Mouse (Mus musculus) retina, postnatal 1 day (tissue): ENCODE measurements around the gene Kif2a.
"Not testable (repeated sequence)": the region's sequence is repeated elsewhere in the genome, so short reads cannot be mapped to it uniquely, and the experiment has no call there.

ENCODE experiments used
- DNase-seq: peaks from one replicate; pipeline ENCODE4 v3.0.0-alpha.2; 2012

The Kif2a gene

DNA sequence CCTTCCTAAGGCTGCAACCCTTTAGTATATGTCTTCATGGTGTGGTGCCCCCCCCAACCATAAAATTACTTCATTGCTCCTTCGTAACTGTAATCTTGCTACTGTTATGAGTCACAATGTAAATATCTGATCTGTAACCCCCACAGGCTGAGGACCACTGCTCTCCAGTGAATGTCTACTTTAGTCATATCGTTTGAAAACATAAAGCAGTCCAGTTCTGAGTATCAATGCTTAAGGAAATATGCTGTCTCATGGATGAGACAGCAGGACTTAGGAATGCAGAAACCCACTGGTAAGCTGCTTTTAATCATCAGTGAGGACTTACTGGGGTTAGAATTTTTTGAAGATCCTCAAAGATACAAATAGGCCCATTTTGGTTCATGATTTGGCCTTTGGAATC, 2.5 kb downstream of the Kif2a start:
- no peak for DNase-seq

DNA sequence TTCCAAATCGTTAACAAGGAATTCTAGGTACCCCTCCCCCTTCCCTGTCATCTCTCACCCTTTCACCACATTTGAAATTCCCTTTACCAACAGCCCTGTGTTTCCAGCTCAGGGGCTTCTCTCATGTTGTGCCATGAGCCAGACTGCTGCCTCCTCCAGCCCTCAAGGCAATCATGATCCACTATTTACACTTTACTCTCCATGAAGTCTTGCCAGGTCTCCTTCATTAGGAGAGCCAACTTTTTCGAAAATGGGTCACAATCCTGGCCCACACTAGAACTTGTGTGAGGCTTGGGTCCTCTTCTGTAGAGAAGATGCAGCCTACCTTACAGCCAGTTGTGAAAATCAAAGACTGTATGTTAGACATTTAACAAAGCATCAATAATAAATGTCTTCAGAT, 8.0 kb downstream of the Kif2a start:
- DNase-seq: no peak

DNA sequence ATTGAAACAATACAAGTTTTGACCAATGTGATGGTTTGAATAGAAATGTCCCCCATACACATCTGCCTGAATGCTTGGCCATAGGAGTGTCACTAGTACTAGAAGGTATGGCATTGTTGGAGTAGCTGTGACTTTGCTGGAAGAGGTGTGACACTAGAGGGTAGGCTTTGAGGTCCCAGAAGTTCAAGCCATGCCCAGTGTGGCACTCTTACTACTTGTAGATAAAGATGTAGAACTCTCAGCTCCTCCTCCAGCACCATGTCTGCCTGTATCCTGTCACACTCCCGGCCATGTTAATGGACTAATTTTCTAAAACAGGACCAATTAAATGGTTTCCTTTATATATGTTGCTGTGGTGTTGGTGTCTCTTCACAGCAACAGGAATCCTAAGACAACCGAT, 10.3 kb downstream of the Kif2a start:
- DNase-seq: no peak

DNA sequence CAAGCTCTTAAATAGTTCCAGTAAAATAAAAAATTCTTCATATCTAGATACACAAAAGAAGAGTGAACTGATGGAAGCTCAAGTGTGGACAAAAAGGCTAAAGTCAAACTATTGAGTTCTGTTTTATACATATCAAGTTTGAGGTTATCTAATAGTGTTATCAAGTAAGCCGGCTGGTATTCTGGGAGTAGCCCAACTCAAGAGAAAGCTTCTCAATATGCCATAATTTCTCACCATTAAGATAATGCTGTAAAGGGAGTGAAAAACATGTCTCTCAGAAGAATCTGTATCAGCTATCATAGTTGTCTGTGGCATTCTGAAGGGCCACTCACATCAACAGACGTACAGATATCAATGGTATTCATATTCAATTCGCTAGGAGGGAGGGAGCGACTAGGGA, 13.8 kb downstream of the Kif2a start:
- DNase-seq: no peak

DNA sequence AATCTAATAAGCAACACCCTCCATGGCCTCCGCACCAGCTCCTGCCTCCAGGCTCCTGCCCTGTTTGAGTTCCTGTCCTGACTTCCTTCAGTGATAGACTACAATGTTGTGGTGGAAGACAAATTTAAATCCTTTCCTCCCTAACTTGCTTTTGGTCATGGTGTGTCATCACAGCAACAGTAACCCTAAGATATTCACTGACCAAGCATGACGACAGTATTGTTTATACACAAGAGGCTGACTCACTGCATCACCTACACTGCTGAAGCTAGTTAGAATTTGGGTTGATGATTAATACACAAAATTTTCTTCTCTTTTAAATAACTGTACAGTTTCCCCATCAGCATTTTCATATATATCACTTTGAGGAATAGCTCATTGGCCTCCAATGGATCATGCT, 18.7 kb downstream of the Kif2a start:
- no peak for DNase-seq

DNA sequence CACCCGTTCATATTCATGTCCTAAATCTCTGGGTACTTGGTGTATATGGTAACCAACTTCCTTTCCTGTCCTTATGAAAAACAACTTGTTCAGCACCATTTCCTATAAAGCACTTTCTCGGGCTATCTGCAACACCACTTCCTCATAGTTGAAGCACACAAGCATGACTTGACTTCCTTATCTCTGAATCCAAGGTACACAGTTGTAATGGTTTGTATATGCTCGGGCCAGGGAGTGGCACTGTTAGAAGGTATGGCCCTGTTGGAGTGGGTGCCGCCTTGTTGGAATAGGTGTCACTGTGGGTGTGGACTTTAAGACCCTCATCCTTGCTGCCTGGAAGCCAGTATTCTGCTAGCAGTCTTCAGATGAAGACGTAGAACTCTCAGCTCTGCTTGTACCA, 23.3 kb downstream of the Kif2a start:
- DNase-seq: no peak

DNA sequence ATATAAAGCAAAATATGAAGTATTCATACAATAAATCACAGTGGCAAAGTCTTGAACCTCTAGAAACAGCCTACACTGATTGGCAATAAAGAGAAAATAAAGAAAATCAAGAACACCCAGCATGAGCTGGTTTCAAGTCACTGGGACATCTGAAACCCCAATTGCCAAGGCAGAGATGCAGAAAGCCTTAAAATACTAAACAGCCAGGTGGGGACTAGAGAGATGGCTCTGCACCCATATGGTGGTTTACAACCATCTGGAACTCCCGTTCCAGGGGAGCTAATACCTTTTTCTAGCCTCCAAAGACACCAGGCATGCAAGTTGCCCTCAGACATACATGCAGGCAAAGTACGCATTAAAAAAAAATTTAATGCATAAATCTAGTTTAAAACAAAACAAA, 23.9 kb downstream of the Kif2a start:
- no peak for DNase-seq

DNA sequence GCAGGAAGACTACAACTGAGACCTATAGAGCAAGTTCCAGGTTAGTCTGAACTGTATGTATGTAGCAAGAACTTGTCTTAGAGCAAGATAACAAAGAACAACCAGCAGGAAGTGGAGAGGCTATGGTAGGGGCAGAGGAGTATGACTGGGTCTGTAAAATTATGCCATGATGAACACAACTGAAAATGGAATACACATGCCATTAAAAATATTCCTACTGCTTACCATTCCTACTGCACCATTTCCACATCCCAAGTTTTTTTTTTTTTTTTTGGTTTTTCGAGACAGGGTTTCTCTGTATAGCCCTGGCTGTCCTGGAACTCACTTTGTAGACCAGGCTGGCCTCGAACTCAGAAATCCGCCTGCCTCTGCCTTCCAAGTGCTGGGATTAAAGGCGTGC, 24.4 kb downstream of the Kif2a start:
- DNase-seq: not testable (repeated sequence)

DNA sequence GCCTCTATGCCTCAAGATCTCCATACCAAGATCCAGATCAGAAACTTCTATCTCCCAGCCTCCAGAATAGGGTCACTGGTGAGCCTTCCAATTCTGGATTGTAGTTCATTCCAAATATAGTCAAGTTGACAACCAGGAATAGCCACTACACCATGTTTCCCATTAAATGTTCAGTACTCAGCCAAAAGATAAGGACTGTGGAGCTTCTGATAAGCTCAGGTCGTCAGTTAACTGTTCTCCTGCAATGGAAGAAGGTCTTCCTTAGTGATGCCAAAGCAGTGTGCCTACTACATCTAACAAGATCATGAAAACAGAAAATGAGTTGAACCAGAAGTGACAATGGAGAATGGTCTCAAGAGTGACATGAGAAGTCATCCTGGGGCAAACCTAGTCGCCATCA, 25.0 kb downstream of the Kif2a start:
- DNase-seq: no peak

DNA sequence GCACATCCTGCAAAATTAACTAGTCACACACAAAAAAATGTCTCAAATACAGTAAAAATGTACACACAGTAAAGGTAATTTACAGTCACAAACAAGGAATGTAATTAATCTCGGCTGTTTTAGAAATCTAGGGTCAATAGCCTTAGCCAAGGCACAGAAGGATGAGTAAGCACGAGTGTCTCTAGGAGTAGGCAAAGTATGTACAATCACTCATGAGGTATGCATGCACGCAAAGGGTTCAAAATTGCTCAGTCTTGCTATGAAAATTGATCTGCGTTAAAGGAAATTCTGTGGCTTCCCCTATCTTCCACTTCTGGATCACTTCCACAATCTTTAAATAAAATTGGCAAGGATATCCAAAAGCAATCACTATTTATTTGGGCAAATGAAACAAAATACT, 60.4 kb downstream of the Kif2a start:
- DNase-seq: no peak

DNA sequence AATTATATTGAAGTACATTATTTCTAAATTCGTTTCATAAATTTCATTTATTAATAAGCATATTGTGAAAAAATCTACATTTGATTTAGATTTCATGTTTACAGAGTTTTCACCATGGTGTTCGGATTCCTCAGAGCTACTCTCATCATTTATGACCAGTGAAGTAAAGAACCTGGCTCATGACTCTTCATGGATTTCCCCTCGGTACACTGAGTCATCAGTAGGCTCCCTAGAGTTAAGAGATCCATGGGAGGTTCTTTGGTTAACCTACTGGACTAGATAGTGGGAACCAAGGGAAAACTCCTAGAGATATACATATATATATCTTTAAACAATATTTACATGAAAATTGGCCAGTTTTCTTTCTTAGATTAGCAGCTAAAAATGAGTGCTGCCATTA, 61.4 kb downstream of the Kif2a start:
- DNase-seq: no peak

DNA sequence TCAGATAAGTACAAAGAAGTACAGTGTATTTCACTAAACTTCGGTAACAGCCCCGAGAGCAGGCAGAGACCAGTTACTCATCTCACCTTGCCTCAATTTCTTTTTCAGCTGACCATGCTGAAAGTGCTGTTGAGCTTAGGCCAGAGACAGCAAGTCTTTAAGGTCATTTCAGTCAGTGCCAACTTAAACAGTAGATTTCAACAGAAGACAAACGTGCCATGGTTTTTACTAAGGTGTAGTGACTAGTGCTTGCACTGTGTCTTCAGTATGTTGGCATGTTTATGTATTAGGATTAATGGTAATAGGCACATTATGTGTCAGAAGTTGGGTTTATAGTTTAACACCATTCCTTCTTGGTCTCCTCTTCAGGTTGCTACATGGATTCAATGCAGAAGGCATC, 63.6 kb downstream of the Kif2a start:
- no peak for DNase-seq

DNA sequence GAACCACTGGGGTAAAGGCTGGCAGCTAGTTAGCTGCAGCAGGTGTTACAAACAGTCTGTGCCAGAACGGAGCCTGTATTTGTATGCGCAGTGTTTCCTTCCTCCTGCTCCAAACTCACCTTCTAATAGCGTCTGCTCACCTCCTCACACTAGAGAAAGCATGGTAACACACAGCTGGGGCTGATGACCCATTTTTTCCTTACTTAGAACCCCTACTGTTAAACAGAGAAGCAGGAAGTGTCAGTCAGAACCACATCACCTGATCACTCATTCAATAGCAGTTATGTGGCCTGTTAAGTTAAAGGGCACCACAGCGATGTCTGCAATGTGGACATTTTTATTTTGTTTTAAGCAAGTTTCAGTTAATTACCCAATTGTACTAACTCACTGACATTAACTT, 64.4 kb downstream of the Kif2a start:
- no peak for DNase-seq

DNA sequence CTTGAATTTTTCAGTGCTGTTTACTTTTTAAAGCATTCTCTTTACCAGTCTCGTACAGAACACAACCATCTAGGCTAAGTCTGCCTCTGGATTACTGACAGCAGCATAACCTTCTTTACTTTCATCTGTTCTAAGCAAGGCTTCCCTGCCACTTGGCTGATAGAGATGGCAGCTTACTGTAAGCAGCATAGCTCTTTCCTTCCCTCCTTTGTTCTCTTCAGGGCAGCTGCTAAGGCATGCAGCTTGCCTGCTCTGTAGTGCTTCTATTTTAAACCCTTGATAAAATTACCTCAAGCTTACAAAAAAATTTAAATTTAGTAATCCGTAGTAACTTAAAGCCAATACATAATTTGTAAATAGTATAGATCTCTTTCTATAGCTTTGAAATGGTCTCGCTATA, 67.0 kb downstream of the Kif2a start:
- no peak for DNase-seq

DNA sequence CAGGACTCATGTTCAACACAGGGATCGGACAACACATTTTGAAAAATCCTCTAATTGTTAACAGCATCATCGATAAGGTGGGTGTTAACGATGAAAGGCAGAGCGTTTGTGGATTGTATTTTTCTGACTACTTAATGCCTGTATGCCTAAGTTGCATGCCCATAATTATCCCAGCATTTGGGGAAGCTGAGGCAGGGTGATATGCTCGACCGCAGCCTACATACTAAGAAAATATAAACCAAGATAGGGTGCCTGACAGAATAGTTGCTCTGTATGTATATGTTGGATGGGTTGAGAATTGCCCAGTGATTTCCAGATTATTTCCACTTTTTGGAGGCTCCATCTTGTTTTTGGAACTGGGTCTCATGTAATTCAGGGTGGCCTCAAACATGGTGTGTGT, 74.3 kb downstream of the Kif2a start:
- no peak for DNase-seq

DNA sequence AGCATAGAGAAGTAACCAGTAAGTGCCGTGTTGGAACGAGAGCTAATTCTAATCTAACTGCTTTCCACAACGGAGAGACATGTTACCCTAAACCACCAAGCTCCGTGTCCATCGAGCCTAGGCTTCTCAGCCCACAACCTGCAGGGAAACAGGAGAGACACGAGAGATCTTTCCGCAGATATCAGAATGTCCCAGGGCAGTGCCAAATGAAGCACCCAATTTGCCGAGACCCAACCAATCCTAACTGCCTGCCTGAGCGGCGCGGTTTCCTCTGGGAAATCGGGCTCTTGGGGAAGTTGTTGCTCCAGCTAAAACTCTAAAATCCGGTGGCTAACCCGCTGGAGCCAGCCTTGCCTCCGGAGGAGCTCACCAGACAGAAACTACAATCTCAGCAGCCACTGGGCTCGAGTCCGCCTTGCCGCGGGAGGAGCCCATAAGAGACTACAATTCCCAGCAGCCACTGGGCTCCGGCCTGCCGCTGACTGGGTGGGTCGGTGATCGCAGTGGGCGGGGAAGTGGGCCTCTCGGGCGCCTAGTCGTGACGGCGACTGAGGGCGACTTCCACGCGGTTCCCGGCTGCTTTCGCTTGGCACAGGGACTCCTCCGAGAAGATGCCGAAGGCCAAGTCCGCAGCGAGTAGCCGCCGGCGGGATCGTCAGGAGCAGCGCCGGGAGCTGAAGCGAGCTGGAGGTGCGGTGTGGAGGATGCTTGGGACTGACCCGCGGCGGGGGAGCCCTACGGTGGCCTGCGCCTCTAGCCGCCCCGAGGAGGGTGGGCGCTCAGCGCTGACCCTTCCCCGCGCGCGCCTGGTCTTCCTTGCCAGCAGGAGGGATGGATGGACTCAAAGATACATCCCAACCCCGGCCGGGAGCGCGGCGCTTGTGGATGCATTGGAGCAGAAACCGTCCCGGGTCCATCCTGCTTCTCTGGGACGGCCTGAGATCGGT, 75.1 kb downstream of the Kif2a start, which contains the start of gene Dimt1:
Dimt1 (plus strand) TSS at position 534 of the 947 bp plus-strand sequence.
- peak; percentile 95 for DNase-seq

DNA sequence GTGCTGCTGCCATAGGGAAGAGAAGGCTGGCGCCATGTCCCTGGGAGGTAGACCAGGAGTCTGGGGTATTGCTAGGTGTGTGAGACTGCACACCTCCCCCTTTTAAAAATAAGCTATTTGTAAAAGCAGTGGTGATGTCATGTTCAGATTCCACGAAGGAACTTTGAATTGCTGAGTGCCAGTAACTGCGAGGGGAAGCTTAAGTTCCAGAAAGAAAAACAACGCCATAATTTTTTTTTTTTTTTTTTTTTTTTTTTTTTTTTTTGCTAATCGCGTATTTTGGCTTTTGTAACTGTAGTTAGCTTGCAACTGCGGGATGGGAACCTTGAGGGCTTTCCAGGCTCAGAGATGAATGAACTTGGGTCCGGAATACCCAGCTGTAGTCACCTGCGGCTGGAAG, 76.4 kb downstream of the Kif2a start:
- no peak for DNase-seq

DNA sequence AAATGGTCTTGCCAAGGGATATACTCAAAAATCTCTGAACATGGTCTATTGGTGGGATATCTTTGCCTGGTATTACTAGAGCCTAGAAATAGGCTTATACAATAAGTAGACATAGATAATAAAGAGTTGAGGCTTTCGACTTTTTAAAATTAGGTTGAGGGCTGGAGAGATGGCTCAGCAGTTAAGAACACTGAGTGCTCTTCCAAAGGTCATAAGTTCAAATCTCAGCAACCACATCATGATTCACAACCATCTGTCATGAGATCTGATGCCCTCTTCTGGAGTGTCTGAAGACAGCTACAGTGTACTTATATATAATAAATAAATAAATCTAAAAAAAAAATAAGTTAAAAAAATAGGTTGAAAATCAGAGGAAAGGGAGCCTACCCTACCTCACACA, 79.2 kb downstream of the Kif2a start:
- no peak for DNase-seq

DNA sequence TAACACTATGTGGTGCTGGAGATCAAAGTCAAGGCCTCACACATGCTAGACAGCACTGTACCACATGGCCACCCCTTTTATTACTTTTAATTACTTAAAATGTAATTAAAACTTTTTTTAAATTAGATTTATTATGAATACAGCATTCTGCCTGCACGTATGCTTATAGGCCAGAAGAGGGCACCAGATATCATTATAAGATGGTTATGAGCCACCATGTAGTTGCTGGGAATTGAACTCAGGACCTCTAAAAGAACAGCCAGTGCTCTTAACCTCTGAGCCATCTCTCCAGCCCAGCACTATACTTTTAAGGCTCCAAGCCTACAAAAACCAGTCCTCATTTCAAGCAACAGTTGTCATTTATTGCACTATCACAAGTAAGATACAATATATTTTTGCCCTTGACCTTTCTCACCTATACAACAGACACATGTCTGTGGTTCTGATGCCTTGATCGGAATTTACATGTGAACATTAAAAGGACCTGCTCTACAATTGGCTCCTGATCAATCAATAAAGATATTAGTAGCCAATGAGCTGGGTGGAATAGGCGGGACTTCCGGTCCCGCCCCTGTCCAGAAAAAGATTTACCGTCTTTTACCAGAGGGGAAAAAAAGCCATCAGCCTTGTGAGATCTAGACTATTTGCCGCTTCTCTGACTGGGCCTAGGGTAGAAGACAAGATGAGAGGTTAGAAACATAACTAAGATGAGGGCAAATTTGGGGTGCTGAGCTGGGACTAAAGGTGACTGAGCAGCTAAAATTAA, 80.5 kb downstream of the Kif2a start:
- DNase-seq: peak; percentile 41

DNA sequence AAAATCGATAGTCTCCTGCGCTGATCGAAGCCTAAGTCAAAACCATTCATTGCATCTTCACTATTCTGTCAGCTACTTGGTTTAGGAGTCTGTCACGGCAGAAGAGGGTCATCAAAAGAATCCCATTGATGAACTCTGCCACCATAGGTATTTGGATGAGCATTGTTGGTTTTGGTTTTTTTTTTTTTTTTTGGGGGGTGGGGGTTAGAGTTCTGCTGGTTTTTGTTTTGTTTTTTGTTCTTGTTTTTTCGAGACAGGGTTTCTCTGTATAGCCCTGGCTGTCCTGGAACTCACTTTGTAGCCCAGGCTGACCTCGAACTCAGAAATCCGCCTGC, 84.8 kb downstream of the Kif2a start:
- DNase-seq: no peak

DNA sequence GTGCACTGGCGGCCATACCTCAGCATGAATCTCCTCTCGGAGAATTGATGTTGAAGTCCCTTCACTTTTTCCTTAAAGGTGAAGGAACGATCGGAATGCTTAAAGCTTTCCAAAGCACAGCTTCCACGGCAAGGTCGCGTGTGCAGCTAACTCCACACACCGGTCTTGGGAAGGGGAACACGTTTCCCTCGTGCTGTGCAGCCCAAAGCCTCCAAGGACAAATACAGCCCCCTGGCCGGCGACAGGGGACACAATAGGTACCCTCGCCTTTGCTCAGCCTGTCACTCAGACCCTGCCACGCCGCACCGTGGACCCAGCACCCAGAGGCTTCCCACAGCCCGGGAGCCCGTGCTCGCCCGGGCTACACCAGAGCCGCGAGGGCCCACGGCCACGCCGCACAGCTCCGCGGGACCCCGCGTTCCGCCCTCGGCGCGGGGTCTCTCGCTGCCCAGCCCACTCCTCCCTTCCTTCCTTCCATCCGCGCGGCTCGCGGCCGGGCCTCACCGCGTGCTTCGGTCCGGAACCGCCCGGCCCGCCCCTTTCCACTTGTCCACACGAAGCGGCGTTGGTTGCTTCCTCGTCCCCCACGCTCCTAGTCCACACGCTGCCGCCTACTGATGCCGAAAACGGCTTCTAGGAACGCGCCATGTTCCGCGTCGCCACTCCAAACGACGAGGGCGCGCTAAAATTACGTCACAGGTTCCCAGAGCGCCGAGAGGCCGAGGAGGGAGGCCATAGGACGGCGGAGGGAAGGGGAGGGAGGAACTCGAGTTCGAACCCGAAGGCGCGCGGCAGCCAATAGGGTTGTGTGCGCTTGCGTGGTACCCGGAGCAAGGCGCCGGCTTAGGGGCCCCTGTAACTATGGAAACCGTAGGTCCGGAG, 85.4 kb downstream of the Kif2a start, which contains the start of gene Ipo11:
Ipo11 (minus strand) TSS at position 703 of the 882 bp plus-strand sequence.
- peak; percentile 98 for DNase-seq

DNA sequence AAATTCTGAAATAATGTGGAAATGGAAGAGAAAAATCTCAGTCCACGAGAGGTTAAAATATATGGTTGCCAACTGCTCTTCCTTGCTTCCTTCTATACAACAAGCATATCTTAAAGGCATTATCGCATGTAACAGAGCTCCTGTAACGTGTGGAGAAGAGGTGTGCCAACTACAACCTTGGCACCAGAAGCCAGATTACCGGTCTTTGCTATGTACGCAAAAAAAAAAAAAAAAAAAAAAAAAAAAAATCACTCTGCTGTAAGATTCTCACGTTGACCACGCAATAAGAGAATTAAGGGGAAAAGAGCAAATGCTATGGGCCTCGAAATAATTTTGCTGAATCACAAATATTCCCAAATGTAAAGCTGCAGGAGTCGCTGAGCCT, 86.1 kb downstream of the Kif2a start:
- no peak for DNase-seq

DNA sequence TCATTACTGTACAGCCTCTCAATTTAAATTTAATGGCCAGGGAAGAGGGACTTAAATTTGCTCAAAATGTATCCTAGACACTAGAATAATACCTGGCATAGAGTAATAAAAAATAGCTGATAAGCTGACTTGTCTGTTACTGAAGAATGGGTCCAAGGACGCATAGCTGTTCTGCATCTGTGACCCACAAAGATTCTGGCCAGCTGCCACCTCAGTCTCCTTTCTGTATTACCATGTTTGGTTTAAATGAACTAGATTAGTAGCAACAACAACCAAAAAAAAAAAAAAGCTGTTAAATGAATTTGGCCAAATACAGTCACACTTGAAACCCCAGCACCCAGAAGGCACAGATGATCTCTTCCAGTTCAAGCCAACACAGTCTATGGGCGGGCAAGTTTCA, 92.7 kb downstream of the Kif2a start:
- no peak for DNase-seq
